Mouse (Mus musculus) brain, embryonic 14.5 days (tissue): ENCODE data around the gene Tmem221.

Experiments
- CTCF ChIP-seq: fragments of 200-500 bp; IDR thresholded peaks from 2 replicates; pipeline ENCODE4 v1.5.1; 2012; ENCODE audit warnings: inconsistent platforms, mild to moderate bottlenecking, moderate library complexity, borderline replicate concordance; ENCODE audit not compliant: insufficient read depth, insufficient read length; ENCODE audit errors: extremely low read depth
- POLR2A ChIP-seq: fragments of 200-500 bp; IDR thresholded peaks from 2 replicates; pipeline ENCODE4 v1.6.1; 2012; ENCODE audit warnings: mild to moderate bottlenecking, inconsistent platforms, borderline replicate concordance; ENCODE audit not compliant: poor library complexity, insufficient read depth, insufficient read length, severe bottlenecking; ENCODE audit errors: extremely low read depth

DNA sequence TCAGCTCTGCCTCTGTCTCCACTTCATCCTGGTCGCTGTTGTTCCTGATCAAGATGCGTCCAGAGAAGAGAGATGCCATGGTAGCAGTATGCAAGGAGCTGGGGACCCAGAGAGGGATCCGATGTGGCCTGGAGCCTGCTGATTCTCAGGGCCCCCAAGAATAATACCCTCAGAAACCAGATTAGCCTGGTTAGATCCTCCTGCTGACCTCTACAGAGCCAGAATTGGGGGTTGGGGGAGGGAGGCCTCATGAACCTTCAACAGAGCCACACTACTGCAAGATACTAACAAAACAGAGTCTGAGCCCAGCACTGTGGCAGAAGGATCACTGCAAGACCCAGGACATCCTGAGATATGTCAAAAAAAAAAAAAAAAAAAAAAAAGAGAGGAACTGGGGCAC, 7.8 kb upstream of the Tmem221 start, which contains the start of gene Nxnl1:
- TF ChIP-seq POLR2A = no peak
- TF ChIP-seq CTCF = no peak
